8 mouse cellular contexts compared by ENCODE assay signal in genomic region chr11:97399958-97400710, GRCm38 (mm10). TPM values are rescaled to one million over a fixed set of nuclear protein-coding genes. Genes with fewer than 3 reads are reported as not detected.
DNase-seq lines count a peak whose midpoint lies in the region; ATAC-seq lines count a peak whose summit lies in the region.

No protein-coding gene starts in this region.

- peak; percentile 77 for ATAC-seq in hindbrain, embryonic 14.5 days (ENCODE audit: low FRiP score)

- peak overlapping the region; percentile 22 for H3K4me3 ChIP-seq in hindbrain, embryonic 14.5 days (replicated peaks; ENCODE audit: low read length)

- peak; percentile 77 for DNase-seq in T-cell, adult 2 months (ENCODE audit: low spot score)
- DNase-seq in cerebellum, postnatal 14 days, result peak; percentile 88 to 89
- DNase-seq in frontal cortex, postnatal 25 days (ENCODE audit: low spot score in 2 of 2), result peak; percentile 65 to 73
- DNase-seq in hindbrain, embryonic 14.5 days (ENCODE audit: low spot score), result peak; percentile 80
- peak; percentile 73 for DNase-seq in left cerebral cortex, adult 11 months (ENCODE audit: low spot score)
- DNase-seq in lung, postnatal 36 days, result peak; percentile 92
- peak; percentile 92 for DNase-seq in retina, postnatal 1 day
- DNase-seq in thymus, postnatal 4 days, result peak; percentile 88

- H3K36me3 ChIP-seq in hindbrain, embryonic 14.5 days (replicated peaks; ENCODE audit: control insufficient read depth, insufficient read depth), result peaks cover 19% of the 10 kb centered on the region

- H3K9me3 ChIP-seq in hindbrain, embryonic 14.5 days (ENCODE audit: control insufficient read depth, low read length), result no peaks in the 10 kb centered on the region

- peaks cover 28% of the 10 kb centered on the region for H3K4me1 ChIP-seq in hindbrain, embryonic 14.5 days (replicated peaks; ENCODE audit: control insufficient read depth, insufficient read depth, low read length)

- H3K27me3 ChIP-seq in hindbrain, embryonic 14.5 days (ENCODE audit: control insufficient read depth, insufficient read depth, low read length), result no peaks in the 10 kb centered on the region

- H3K4me2 ChIP-seq in hindbrain, embryonic 14.5 days (replicated peaks), result peak overlapping the region; percentile 55

- peak overlapping the region; percentile 29 for H3K27ac ChIP-seq in hindbrain, embryonic 14.5 days

- 5% methylated on average over 23 of the region's 23 CpGs for WGBS in hindbrain, embryonic 14.5 days

- H3K9ac ChIP-seq in hindbrain, embryonic 14.5 days, result 0 out of 2 replicates have a peak overlapping the region, but pooled peaks have one; percentile 10

RNA-seq across cellular contexts. Expression of gene Arhgap23, which starts 15.2 kb away (rescaled TPM):
- polyA plus RNA-seq in hindbrain, embryonic 14.5 days (2014; fragmentation: Nextera tagmentation; extraction: Ambion mirVana), result 8.5 and 10.0 TPM in 2 replicates

RNA-seq across cellular contexts. Expression of gene Socs7, which starts 37.8 kb away (rescaled TPM):
- 6.4 and 6.7 TPM in 2 replicates for polyA plus RNA-seq in hindbrain, embryonic 14.5 days (2014; fragmentation: Nextera tagmentation; extraction: Ambion mirVana)

RNA-seq across cellular contexts. Expression of gene Gpr179, which starts 48.3 kb away (rescaled TPM):
- 0.23 and 0.50 TPM in 2 replicates for polyA plus RNA-seq in hindbrain, embryonic 14.5 days (2014; fragmentation: Nextera tagmentation; extraction: Ambion mirVana)

Comparison
In these comparisons a context has a peak if more than half of its experiments do, and no peak if none do; other contexts are left out.
1. Peak in every context shown above with its lines: DNase-seq, ATAC-seq, H3K4me3 ChIP-seq and H3K27ac ChIP-seq.